Mouse (Mus musculus): ENCODE data around the gene Mapre3. TPM values are rescaled to one million over a fixed set of nuclear protein-coding genes. Genes with fewer than 3 reads are reported as not detected.

Gene Mapre3
- total RNA-seq, 1 experiment: 2.3 TPM

DNA sequence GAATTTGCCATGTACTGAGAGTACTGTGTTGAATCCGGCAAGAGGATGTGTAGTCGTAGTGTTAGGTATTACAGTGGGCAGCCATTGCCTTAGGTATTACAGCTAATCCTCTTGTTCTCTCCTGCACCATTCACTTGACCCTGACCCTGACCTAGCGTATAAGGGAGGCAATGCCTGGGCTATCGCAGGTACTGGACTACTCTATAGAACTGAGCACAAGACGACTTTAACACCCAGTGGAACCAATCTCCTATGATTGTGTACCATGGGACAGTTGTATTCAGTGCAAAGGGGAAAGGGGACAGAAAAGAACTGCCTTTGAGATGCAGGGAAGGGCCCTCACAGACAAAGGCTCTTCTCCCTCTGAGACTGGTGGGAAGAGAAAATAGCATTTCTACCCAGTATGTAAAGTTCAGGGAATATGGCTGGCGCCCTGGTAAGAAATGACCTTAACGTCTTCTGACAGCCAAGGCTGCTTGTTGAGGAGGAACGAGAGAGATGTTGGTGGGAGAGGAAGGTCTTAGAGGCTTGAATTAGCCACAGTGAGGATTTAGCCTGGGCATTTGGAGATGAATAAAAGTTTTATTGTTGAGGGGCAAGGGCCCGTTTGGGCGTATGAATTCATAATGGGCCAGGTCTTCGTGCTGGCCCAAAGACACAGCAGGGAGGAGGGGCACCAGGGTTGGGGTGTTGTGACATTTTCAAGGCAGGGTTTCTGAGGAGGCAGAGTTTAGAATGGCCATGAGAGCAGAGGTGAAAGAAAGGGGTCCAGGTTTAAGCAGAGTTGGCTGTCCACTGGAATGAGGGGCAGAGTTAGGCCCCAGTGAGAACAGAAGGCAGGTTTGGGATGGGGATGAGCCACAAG is 9.9 kb downstream of the Mapre3 start:
- Histone ChIP-seq H3K36me3 (ENCODE audit: control insufficient read depth, insufficient read depth, low read length, poor library complexity, severe bottlenecking) (no peaks in the 10 kb centered on the region), H3K9ac (ENCODE audit: insufficient read depth, low read depth, low read length, poor library complexity, severe bottlenecking) (no peak overlapping the region), H3K9me3 (ENCODE audit: control insufficient read depth, insufficient read depth, low read depth, low read length) (no peaks in the 10 kb centered on the region), H3K27ac (ENCODE audit: insufficient read depth, low read depth, low read length, poor library complexity, severe bottlenecking) (no peak overlapping the region), H3K4me3 (ENCODE audit: insufficient read depth in 1 of 2, low read depth in 1 of 2, low read length in 2 of 2, poor library complexity in 1 of 2, severe bottlenecking in 1 of 2) (no peak overlapping the region), H3K4me1 (ENCODE audit: control insufficient read depth in 2 of 2, insufficient read depth in 2 of 2, low read length in 2 of 2, poor library complexity in 1 of 2) (no peaks in the 10 kb centered on the region)
- in situ Hi-C loops (cut with MboI; ENCODE audit: low sequenced_read_pairs in 2 of 2, unreplicated experiment in 2 of 2): loop anchor here in 1 of 2 experiments (25.0 kb wide), 1 partner anchor 113 kb away; the partner anchor contains the start of gene Cgref1
- TF ChIP-seq ZNF384 (IDR thresholded peaks at IDR 0.05; ENCODE audit: low read depth, low read length): no peak
- no peak for DNase-seq (ENCODE audit: low read depth, low spot score)

DNA sequence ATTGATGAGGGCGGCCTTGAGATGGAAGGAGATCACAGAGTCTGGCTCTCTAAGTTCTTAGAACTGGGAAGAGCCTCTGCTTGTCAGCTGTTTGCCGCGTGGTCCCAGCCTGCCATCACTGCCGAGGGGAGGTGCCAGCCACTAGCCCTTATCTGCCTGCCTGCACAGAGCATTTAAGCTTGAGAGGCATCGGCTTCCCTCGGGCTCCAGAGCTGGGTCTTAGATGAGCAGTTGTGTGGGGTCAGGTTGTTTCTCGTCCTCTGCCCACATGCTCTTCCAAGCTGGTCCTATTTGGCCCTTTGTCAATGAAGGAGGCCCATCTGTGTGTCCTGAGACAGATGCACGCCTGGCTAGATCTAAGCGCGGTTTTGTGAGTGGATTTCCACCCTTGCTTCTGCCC is 10.7 kb downstream of the Mapre3 start:
- DNase-seq (ENCODE audit: low read depth, low spot score): no peak
- in situ Hi-C loops (cut with MboI; ENCODE audit: low sequenced_read_pairs in 2 of 2, unreplicated experiment in 2 of 2): no loop called here
- no peaks in the 10 kb centered on the region for H3K4me1 ChIP-seq (ENCODE audit: control insufficient read depth in 2 of 2, insufficient read depth in 2 of 2, low read length in 2 of 2, poor library complexity in 1 of 2)
- H3K36me3 ChIP-seq (ENCODE audit: control insufficient read depth, insufficient read depth, low read length, poor library complexity, severe bottlenecking): no peaks in the 10 kb centered on the region
- no peak overlapping the region for H3K9ac ChIP-seq (ENCODE audit: insufficient read depth, low read depth, low read length, poor library complexity, severe bottlenecking)
- H3K4me3 ChIP-seq (ENCODE audit: insufficient read depth in 1 of 2, low read depth in 1 of 2, low read length in 2 of 2, poor library complexity in 1 of 2, severe bottlenecking in 1 of 2): no peak overlapping the region
- TF ChIP-seq HCFC1 (IDR thresholded peaks at IDR 0.05; ENCODE audit: borderline replicate concordance, insufficient read depth, low read length): no peak
- TF ChIP-seq ZC3H11A (IDR thresholded peaks at IDR 0.05; ENCODE audit: borderline replicate concordance, low read depth, low read length): no peak
- H3K9me3 ChIP-seq (ENCODE audit: control insufficient read depth, insufficient read depth, low read depth, low read length): no peaks in the 10 kb centered on the region
- H3K27ac ChIP-seq (ENCODE audit: insufficient read depth, low read depth, low read length, poor library complexity, severe bottlenecking): no peak overlapping the region

DNA sequence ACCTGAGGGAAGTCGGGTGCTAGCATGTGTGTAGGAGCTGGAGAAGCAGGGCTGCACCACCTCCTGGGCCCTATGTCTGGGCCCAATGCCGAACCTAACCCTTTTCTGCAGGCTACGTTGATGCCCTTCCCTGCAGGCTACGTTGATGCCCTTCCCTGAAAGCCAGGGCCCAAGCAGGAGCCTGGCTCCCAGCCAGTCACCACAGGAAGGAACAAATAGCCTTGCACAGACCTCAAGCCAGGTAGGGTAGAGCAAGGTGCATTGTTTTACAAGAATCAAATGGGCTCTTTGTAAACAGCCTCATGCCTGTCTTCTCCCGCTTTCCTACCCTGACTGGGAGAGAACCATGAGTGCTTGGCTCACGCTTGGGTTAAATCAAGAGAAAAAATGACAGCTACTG is 11.4 kb downstream of the Mapre3 start:
- in situ Hi-C loops (cut with MboI; ENCODE audit: low sequenced_read_pairs in 2 of 2, unreplicated experiment in 2 of 2): no loop called here
- no peak for DNase-seq (ENCODE audit: low read depth, low spot score)
- Histone ChIP-seq H3K4me3 (ENCODE audit: insufficient read depth in 1 of 2, low read depth in 1 of 2, low read length in 2 of 2, poor library complexity in 1 of 2, severe bottlenecking in 1 of 2) (no peak overlapping the region), H3K36me3 (ENCODE audit: control insufficient read depth, insufficient read depth, low read length, poor library complexity, severe bottlenecking) (no peaks in the 10 kb centered on the region), H3K4me1 (ENCODE audit: control insufficient read depth in 2 of 2, insufficient read depth in 2 of 2, low read length in 2 of 2, poor library complexity in 1 of 2) (no peaks in the 10 kb centered on the region), H3K9ac (ENCODE audit: insufficient read depth, low read depth, low read length, poor library complexity, severe bottlenecking) (no peak overlapping the region), H3K27ac (ENCODE audit: insufficient read depth, low read depth, low read length, poor library complexity, severe bottlenecking) (no peak overlapping the region), H3K9me3 (ENCODE audit: control insufficient read depth, insufficient read depth, low read depth, low read length) (no peaks in the 10 kb centered on the region)
- TF ChIP-seq CHD2 (IDR thresholded peaks at IDR 0.05; ENCODE audit: low read depth, low read length): no peak
- no peak for TF ChIP-seq HCFC1 (IDR thresholded peaks at IDR 0.05; ENCODE audit: borderline replicate concordance, insufficient read depth, low read length)
- no peak for TF ChIP-seq ZNF384 (IDR thresholded peaks at IDR 0.05; ENCODE audit: low read depth, low read length)
- TF ChIP-seq ZC3H11A (IDR thresholded peaks at IDR 0.05; ENCODE audit: borderline replicate concordance, low read depth, low read length): no peak
- TF ChIP-seq MAFK (IDR thresholded peaks at IDR 0.05; ENCODE audit: insufficient read depth, low read depth, low read length): no peak

DNA sequence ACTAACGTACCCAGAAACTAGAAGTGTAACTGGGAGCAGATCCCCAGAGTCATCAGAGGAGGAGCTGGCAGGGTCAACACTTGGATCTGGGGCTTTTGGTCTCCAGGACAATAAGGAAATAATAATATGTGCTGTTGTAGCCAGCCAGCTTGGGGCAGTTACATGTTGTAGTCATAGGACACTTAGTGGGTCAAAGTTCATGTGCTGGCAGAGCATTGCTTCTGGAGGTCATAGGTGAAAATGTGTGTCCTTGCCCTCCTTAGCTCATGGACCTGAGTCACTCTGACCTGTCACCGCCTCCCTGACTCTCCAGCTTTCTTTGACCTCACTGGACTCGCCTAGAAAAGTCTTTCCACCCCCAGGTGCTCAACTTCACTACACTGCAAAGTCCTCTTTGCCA is 19.0 kb downstream of the Mapre3 start:
- Histone ChIP-seq H3K9me3 (ENCODE audit: control insufficient read depth, insufficient read depth, low read depth, low read length) (no peaks in the 10 kb centered on the region), H3K36me3 (ENCODE audit: control insufficient read depth, insufficient read depth, low read length, poor library complexity, severe bottlenecking) (no peaks in the 10 kb centered on the region), H3K9ac (ENCODE audit: insufficient read depth, low read depth, low read length, poor library complexity, severe bottlenecking) (no peak overlapping the region), H3K4me1 (ENCODE audit: control insufficient read depth in 2 of 2, insufficient read depth in 2 of 2, low read length in 2 of 2, poor library complexity in 1 of 2) (no peaks in the 10 kb centered on the region), H3K27ac (ENCODE audit: insufficient read depth, low read depth, low read length, poor library complexity, severe bottlenecking) (no peak overlapping the region), H3K4me3 (ENCODE audit: insufficient read depth in 1 of 2, low read depth in 1 of 2, low read length in 2 of 2, poor library complexity in 1 of 2, severe bottlenecking in 1 of 2) (no peak overlapping the region)
- TF ChIP-seq MAFK (IDR thresholded peaks at IDR 0.05; ENCODE audit: insufficient read depth, low read depth, low read length) (no peak), ZNF384 (IDR thresholded peaks at IDR 0.05; ENCODE audit: low read depth, low read length) (no peak), HCFC1 (IDR thresholded peaks at IDR 0.05; ENCODE audit: borderline replicate concordance, insufficient read depth, low read length) (no peak), CHD2 (IDR thresholded peaks at IDR 0.05; ENCODE audit: low read depth, low read length) (no peak), ZC3H11A (IDR thresholded peaks at IDR 0.05; ENCODE audit: borderline replicate concordance, low read depth, low read length) (no peak)
- in situ Hi-C loops (cut with MboI; ENCODE audit: low sequenced_read_pairs in 2 of 2, unreplicated experiment in 2 of 2): no loop called here
- DNase-seq (ENCODE audit: low read depth, low spot score): no peak

DNA sequence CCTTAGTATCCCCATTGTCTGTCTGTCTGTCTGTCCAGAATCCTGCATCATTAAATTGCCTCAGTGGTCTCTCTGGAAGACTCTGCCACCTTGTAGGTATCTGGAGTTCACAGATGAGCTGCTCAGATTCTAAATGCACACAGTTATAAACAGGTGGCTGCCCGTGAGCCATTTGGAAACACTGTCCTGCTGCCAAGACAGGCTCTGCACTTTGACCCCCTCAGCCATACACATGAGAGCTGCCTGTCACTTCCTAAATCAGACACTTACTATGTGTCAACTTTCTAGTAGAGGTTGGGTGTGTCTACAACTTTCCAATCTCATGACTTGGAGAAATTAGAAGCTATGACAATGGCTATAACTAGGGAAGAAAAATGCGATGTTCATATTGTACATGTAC is 25.3 kb downstream of the Mapre3 start:
- H3K4me1 ChIP-seq (ENCODE audit: control insufficient read depth in 2 of 2, insufficient read depth in 2 of 2, low read length in 2 of 2, poor library complexity in 1 of 2): no peaks in the 10 kb centered on the region
- in situ Hi-C loops (cut with MboI; ENCODE audit: low sequenced_read_pairs in 2 of 2, unreplicated experiment in 2 of 2): no loop called here
- no peak overlapping the region for H3K4me3 ChIP-seq (ENCODE audit: insufficient read depth in 1 of 2, low read depth in 1 of 2, low read length in 2 of 2, poor library complexity in 1 of 2, severe bottlenecking in 1 of 2)
- TF ChIP-seq HCFC1 (IDR thresholded peaks at IDR 0.05; ENCODE audit: borderline replicate concordance, insufficient read depth, low read length): no peak
- TF ChIP-seq MAFK (IDR thresholded peaks at IDR 0.05; ENCODE audit: insufficient read depth, low read depth, low read length): no peak
- no peak overlapping the region for H3K27ac ChIP-seq (ENCODE audit: insufficient read depth, low read depth, low read length, poor library complexity, severe bottlenecking)
- DNase-seq (ENCODE audit: low read depth, low spot score): no peak
- H3K9ac ChIP-seq (ENCODE audit: insufficient read depth, low read depth, low read length, poor library complexity, severe bottlenecking): no peak overlapping the region
- no peaks in the 10 kb centered on the region for H3K9me3 ChIP-seq (ENCODE audit: control insufficient read depth, insufficient read depth, low read depth, low read length)
- no peaks in the 10 kb centered on the region for H3K36me3 ChIP-seq (ENCODE audit: control insufficient read depth, insufficient read depth, low read length, poor library complexity, severe bottlenecking)

All from ES-E14 (cell line).